Mouse (Mus musculus) erythroblast, embryonic 14.5 days (primary cell): ENCODE measurements around the gene Elmsan1.

Experiments
- GATA1 ChIP-seq: IDR thresholded peaks from 2 replicates; pipeline ENCODE4 v1.6.1; 2012; ENCODE audit warnings: low read length, inconsistent platforms, mixed read lengths
- TAL1 ChIP-seq: IDR thresholded peaks from 3 replicates; pipeline ENCODE4 v1.6.1; 2012; ENCODE audit warnings: low read length, inconsistent platforms, mixed read lengths

- TF ChIP-seq GATA1: no peak
- no peak for TF ChIP-seq TAL1
Observed at GRCm38 (mm10) chr12:84186950-84187349, 31.7 kb downstream of the Elmsan1 start.
